Mouse (Mus musculus): ENCODE data around the gene Vmn1r18. TPM values are rescaled to one million over a fixed set of nuclear protein-coding genes. Genes with fewer than 3 reads are reported as not detected.

Gene Vmn1r18
- polyA plus RNA-seq (2017; shearing (Covaris generic)), result not detected

DNA sequence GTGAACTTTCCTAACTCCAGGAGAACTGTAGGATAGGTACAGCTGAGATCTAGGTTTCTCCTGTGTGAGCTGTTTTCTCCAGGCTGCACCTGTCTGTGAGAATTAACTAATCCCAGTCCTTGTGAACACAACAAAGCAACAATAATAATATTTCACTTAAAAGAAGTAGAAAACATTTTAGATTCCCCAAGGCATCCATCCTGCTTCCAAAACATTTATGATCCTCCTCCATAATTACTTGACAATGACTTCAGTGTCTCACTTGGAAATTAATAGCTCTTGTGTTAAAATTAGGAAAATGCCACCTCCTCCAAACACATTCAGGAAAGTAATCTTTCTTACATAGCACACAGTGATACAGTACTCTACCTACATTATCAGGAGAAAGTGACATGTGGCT lies at the start of gene Vmn1r18:
Gene Vmn1r18, minus strand, starts transcription at position 101 of the 400 bp plus-strand sequence.

DNA sequence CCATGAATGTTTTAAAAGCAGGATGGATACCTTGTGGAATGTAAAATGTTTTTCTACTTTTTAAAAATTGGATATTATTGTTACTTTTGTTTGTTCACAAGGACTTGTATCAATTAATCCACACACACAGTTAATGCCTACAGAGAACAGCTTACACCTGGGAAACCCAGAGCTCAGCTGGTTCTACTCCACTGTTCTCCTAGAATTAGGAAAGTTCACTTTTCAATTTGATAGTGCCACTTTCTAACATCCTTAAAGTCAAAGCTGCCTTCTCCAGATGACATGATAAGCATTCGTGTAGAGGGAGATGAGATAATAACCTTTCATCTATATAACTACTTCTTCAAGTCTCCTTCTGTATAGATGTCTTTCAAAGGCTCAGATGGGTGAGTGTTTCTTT lies 33.0 kb upstream of the Vmn1r18 start, which contains the start of gene Vmn1r20:
Gene Vmn1r20, plus strand, starts transcription at position 301 of the 400 bp plus-strand sequence.

DNA sequence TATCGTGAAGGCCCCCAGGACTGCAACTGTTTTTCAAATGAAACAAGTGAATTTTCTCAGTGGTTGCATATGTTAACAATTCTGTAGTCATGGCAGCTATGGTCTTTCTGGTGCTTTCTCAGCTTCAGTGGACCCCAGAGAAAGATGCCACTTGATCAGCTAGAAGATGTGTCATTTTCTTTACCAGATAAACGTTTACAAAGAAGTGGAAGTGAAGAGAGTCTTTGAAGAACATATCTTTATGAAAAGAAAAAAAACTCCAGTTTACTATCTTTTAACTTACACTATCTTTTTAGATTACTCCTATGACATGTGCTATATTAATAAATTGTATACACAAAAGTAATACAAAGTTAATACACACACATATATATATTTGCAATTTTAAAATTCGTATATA lies 7.9 kb upstream of the Vmn1r18 start, which contains the start of gene Vmn1r19:
Gene Vmn1r19, plus strand, starts transcription at position 301 of the 400 bp plus-strand sequence.

DNA sequence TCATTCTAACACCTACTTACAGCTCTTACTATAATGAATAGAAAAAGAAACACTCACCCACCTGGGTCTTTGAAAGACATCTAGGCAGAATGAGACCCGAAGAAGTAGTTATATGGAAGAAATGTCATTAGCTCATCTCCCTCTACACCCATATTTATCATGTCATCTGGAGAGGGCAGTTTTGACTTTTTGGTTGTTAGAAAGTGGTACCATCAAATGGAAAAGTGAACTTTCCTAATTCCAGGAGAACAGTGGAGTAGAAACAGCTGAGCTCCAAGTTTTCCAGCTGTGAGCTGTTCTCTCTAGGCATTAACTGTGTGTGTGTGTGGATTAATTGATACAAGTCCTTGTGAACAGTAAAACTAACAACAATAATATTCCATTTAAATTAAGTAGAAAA lies 32.0 kb downstream of the Vmn1r18 start, which contains the start of gene Vmn1r17:
Gene Vmn1r17, minus strand, starts transcription at position 101 of the 400 bp plus-strand sequence.

DNA sequence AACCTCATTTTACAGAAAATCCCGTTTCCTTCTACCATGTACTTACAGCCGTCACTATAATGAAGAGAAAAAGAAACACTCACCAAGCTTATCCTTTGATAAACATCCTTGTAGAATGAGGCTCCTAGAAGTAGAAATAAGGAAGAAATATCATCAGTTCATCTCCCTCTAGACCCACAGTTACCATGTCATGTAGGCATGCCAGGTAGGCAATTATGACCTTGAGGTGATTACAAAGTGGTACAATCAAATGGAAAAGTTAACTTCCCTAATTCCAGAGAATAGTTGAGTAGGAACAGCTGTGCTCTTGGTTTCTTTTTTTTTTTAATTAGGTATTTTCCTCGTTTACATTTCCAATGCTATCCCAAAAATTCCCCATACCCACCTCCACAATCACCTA lies 66.2 kb downstream of the Vmn1r18 start, which contains the start of gene Vmn1r16:
Gene Vmn1r16, minus strand, starts transcription at position 101 of the 400 bp plus-strand sequence.

Other genes starting within 250 kb of the Vmn1r18 start
- gene Vmn1r12, start 238.9 kb downstream of the Vmn1r18 start, polyA plus RNA-seq (2017; shearing (Covaris generic)), result not detected
- 0.24 TPM for gene Vmn1r13, start 192.5 kb downstream of the Vmn1r18 start, polyA plus RNA-seq (2017; shearing (Covaris generic))
- gene Vmn1r14, start 164.1 kb downstream of the Vmn1r18 start, polyA plus RNA-seq (2017; shearing (Covaris generic)), result not detected
- gene Vmn1r15, start 137.8 kb downstream of the Vmn1r18 start, polyA plus RNA-seq (2017; shearing (Covaris generic)), result not detected
- gene Vmn1r16, start 66.3 kb downstream of the Vmn1r18 start, polyA plus RNA-seq (2017; shearing (Covaris generic)), result not detected
- gene Vmn1r17, start 32.1 kb downstream of the Vmn1r18 start, polyA plus RNA-seq (2017; shearing (Covaris generic)), result not detected
- gene Vmn1r19, start 8.0 kb upstream of the Vmn1r18 start, polyA plus RNA-seq (2017; shearing (Covaris generic)), result not detected
- gene Vmn1r20, start 33.1 kb upstream of the Vmn1r18 start, polyA plus RNA-seq (2017; shearing (Covaris generic)), result not detected
- gene Ppm1k, start 139.7 kb upstream of the Vmn1r18 start, polyA plus RNA-seq (2017; shearing (Covaris generic)), result 18.2 TPM
- 32.5 TPM for gene Herc6, start 185.2 kb upstream of the Vmn1r18 start, polyA plus RNA-seq (2017; shearing (Covaris generic))